Mouse (Mus musculus) retina, postnatal 7 days (tissue): Measurements from ENCODE around the gene Cln5.

Experiments
- DNase-seq: peaks from one replicate; pipeline ENCODE4 v3.0.0-alpha.2; 2012; ENCODE audit warnings: low read depth, low spot score

Gene Cln5

DNA sequence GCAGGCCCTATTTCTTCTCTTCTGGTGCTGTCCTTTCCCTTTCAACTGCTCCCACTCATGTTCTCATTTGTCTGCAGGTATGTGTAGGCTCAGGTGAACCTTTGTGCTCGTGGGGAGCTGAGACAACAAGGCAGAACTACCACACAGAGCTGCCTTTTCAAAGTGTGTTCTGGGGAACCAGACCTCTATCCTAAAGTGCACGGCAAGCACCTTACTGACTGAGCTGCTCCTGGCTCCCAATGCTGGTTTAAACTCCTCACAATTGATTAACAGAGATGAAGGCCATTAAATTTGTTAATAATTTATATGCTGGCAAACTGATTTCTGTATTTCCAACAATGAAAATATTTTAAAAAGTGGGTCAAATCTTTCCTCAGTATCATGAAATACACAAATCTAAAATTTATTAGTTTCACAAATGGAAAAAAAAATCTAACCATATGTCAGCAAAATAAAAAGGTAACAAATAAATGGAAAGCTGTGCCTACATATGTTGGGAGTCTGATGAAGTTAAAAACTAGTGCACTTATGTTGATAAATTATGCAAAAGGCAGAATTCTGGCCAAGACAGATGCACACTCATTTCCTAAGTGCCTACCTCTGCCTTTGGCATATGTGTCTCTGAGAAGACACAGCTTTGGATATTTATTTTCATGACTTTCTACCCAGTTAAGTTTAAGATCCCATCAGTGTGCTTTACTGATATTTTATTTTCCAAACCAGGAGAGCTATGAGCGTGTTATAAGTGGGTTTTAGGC, 42.8 kb downstream of the Cln5 start:
- DNase-seq, result no peak

DNA sequence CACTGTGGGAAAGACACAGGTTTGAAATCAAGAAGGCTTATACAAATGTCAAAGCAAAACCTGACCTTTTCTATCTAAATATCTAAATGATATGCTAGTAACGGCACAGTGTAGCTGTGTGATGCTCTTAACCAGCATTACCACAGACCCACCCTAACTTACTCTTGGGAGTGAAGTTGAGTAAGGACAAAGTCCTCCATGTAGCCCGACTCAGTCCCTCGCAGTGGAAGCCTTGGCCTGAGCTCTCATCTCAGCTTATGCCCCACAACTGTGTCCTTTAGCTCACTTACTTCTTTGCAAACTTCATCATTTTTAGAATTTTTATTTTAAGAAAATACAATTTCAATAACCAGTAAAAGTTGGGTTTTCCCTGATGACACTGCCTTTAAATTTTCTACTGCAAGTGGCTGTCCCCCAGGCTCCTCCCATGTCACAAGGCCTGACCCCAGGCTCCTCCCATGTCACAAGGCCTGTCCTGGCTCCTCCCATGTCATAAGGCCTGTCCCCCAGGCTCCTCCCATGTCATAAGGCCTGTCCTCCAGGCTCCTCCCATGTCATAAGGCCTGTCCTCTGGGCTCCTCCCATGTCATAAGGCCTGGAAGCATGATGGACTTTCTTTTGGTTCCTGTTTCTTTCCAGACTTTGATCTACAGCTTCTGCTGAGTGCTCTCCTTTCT, 45.1 kb downstream of the Cln5 start:
- DNase-seq, result no peak

DNA sequence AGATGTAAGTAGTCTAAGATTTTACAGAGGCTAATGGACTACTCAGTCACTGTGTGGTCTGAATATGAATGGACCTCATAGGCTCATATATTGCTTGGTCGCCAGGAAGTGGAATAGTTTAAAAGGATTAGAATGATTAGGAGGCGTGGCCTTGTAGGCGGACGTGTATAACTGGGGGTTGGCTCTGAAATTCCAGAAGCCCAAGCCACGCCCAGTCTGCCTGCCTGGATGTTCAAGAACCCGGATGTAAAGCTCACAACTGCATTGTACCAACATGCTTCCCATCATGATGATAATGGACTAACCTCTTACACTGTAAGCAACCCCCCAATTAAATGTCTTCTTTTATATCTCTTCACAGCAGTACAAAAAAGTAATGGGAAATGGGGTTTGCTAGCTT, 55.7 kb downstream of the Cln5 start:
- no peak for DNase-seq
